ENCODE assay signal across 8 mouse cellular contexts in genomic region chr11:74521981-74522486, GRCm38 (mm10).
DNase-seq lines count a peak whose midpoint lies in the region; ATAC-seq lines count a peak whose summit lies in the region.

No protein-coding gene starts in this region.

- peak overlapping the region; percentile 94 for H3K4me2 ChIP-seq in heart, embryonic 15.5 days
- peak overlapping the region; percentile 95 for H3K4me2 ChIP-seq in limb, embryonic 13.5 days (replicated peaks)
- peak overlapping the region; percentile 98 for H3K4me2 ChIP-seq in neural tube, embryonic 14.5 days (ENCODE audit: low read depth, low read length)

- H3K36me3 ChIP-seq in embryonic facial prominence, embryonic 10.5 days (replicated peaks): no peaks in the 10 kb centered on the region
- H3K36me3 ChIP-seq in heart, embryonic 15.5 days: no peaks in the 10 kb centered on the region
- no peaks in the 10 kb centered on the region for H3K36me3 ChIP-seq in limb, embryonic 13.5 days
- H3K36me3 ChIP-seq in neural tube, embryonic 14.5 days (ENCODE audit: control insufficient read depth, insufficient read depth, low read length): no peaks in the 10 kb centered on the region

- H3K27ac ChIP-seq in embryonic facial prominence, embryonic 10.5 days (replicated peaks): peak overlapping the region; percentile 75
- H3K27ac ChIP-seq in heart, embryonic 15.5 days: peak overlapping the region; percentile 77
- no peak overlapping the region for H3K27ac ChIP-seq in limb, embryonic 13.5 days
- peak overlapping the region; percentile 39; the same call in 1 of the 2 replicates for H3K27ac ChIP-seq in neural tube, embryonic 14.5 days (ENCODE audit: low read depth, low read length)

- peaks cover 35% of the 10 kb centered on the region for H3K4me1 ChIP-seq in embryonic facial prominence, embryonic 10.5 days
- peaks cover 31% of the 10 kb centered on the region for H3K4me1 ChIP-seq in heart, embryonic 15.5 days (replicated peaks)
- H3K4me1 ChIP-seq in limb, embryonic 13.5 days: peaks cover 31% of the 10 kb centered on the region
- H3K4me1 ChIP-seq in neural tube, embryonic 14.5 days (ENCODE audit: control insufficient read depth, insufficient read depth, low read length): peaks cover 23% of the 10 kb centered on the region

- H3K9me3 ChIP-seq in embryonic facial prominence, embryonic 10.5 days: no peaks in the 10 kb centered on the region
- H3K9me3 ChIP-seq in heart, embryonic 15.5 days (replicated peaks): no peaks in the 10 kb centered on the region
- no peaks in the 10 kb centered on the region for H3K9me3 ChIP-seq in limb, embryonic 13.5 days
- H3K9me3 ChIP-seq in neural tube, embryonic 14.5 days (ENCODE audit: control insufficient read depth, low read length): no peaks in the 10 kb centered on the region

- H3K9ac ChIP-seq in heart, embryonic 15.5 days: peak overlapping the region; percentile 76
- peak overlapping the region; percentile 74 for H3K9ac ChIP-seq in limb, embryonic 13.5 days
- H3K9ac ChIP-seq in neural tube, embryonic 14.5 days (replicated peaks; ENCODE audit: low read depth, low read length): peak overlapping the region; percentile 68

- H3K4me3 ChIP-seq in embryonic facial prominence, embryonic 10.5 days: peak overlapping the region; percentile 74
- H3K4me3 ChIP-seq in heart, embryonic 15.5 days: peak overlapping the region; percentile 67
- peak overlapping the region; percentile 69 for H3K4me3 ChIP-seq in limb, embryonic 13.5 days
- H3K4me3 ChIP-seq in neural tube, embryonic 14.5 days (ENCODE audit: low read depth, low read length): peak overlapping the region; percentile 66

- H3K27me3 ChIP-seq in embryonic facial prominence, embryonic 10.5 days (replicated peaks; ENCODE audit: low read depth, poor library complexity, severe bottlenecking): peaks cover 75% of the 10 kb centered on the region
- H3K27me3 ChIP-seq in heart, embryonic 15.5 days: peaks cover 20% of the 10 kb centered on the region
- H3K27me3 ChIP-seq in limb, embryonic 13.5 days: peaks cover 68% of the 10 kb centered on the region
- H3K27me3 ChIP-seq in neural tube, embryonic 14.5 days (ENCODE audit: control insufficient read depth, insufficient read depth, low read length): 0 out of 2 replicates have a peak, but pooled peaks cover 3% of the 10 kb centered on the region

- DNase-seq in layer of hippocampus, postnatal 10 days (ENCODE audit: low spot score in 2 of 2): peak; percentile 36 to 46
- DNase-seq in layer of hippocampus, postnatal 14 days (ENCODE audit: low spot score in 2 of 2): no peak
- DNase-seq in MN1 (ENCODE audit: low spot score): peak; percentile 38
- peak; percentile 49 for DNase-seq in embryonic facial prominence, embryonic 10.5 days (ENCODE audit: low spot score)

- no peak; the same call in 1 of the 2 replicates for ATAC-seq in heart, embryonic 15.5 days (replicated peaks; ENCODE audit: insufficient number of reproducible peaks, insufficient read depth, low FRiP score, low read depth)
- no peak for ATAC-seq in limb, embryonic 13.5 days (ENCODE audit: low FRiP score, low read depth)
- ATAC-seq in neural tube, embryonic 14.5 days (ENCODE audit: low read depth): no peak
- ATAC-seq in megakaryocyte-erythroid progenitor cell, adult 5-6 weeks (replicated peaks; ENCODE audit: low FRiP score, low TSS enrichment, poor library complexity, severe bottlenecking): no peak

- 1% methylated on average over 29 of the region's 29 CpGs for WGBS in embryonic facial prominence, embryonic 10.5 days
- under 1% methylated on average over 29 of the region's 29 CpGs for WGBS in heart, embryonic 15.5 days
- 2% methylated on average over 29 of the region's 29 CpGs for WGBS in limb, embryonic 13.5 days
- 2% methylated on average over 29 of the region's 29 CpGs for WGBS in neural tube, embryonic 14.5 days

Comparison
In these comparisons a context has a peak if more than half of its experiments do, and no peak if none do; other contexts are left out.
1. DNase-seq: peak in layer of hippocampus, postnatal 10 days (2 of 2), MN1 (single experiment) and embryonic facial prominence, embryonic 10.5 days (single experiment); none in layer of hippocampus, postnatal 14 days (0 of 2).
2. Peak in every context shown above with its lines, with median percentiles within 50 percentile points of each other: H3K4me3 ChIP-seq, H3K4me2 ChIP-seq and H3K9ac ChIP-seq.